Mouse (Mus musculus) MEL (cell line): ENCODE data around the gene Msi2. TPM values are rescaled to one million over a fixed set of nuclear protein-coding genes. Genes with fewer than 3 reads are reported as not detected.

Experiments
- DNase-seq: peaks from one replicate; pipeline ENCODE4 v3.0.0; 2011; ENCODE audit warnings: low read depth, low spot score
- H3K27ac ChIP-seq: 2 replicates; pipeline ENCODE4 v1.5.1; 2012; ENCODE audit warnings: low read depth, mild to moderate bottlenecking, control low read depth, low read length, moderate library complexity; ENCODE audit not compliant: control insufficient read depth
- H3K27me3 ChIP-seq, 2 experiments: fragments of 150-350 bp in 1 of 2; sonication (generic) in 1 of 2; 2 replicates each; pipeline ENCODE4 v1.6.1; 2012; ENCODE audit warnings: low read length in 2 of 2, mild to moderate bottlenecking in 2 of 2, improper control_type of control experiment in 1 of 2, moderate library complexity in 1 of 2; ENCODE audit not compliant: insufficient read depth in 2 of 2, control insufficient read depth in 1 of 2
- H3K36me3 ChIP-seq, 2 experiments: 2 replicates each; pipeline ENCODE4 v1.6.1; 2012 to 2014; ENCODE audit warnings: low read length in 2 of 2, improper control_type of control experiment in 1 of 2, inconsistent platforms in 1 of 2, mild to moderate bottlenecking in 1 of 2; ENCODE audit not compliant: insufficient read depth in 2 of 2, control insufficient read depth in 1 of 2
- H3K4me1 ChIP-seq, 2 experiments: fragments of 150-350 bp in 1 of 2; sonication (generic) in 1 of 2; 2 replicates each; pipeline ENCODE4 v1.6.1; 2012; ENCODE audit warnings: low read length in 2 of 2, improper control_type of control experiment in 1 of 2, mild to moderate bottlenecking in 1 of 2; ENCODE audit not compliant: insufficient read depth in 2 of 2, control insufficient read depth in 1 of 2
- H3K4me3 ChIP-seq, 2 experiments: fragments of 150-350 bp in 1 of 2; sonication (generic) in 1 of 2; 2 replicates each; pipeline ENCODE4 v1.5.1; 2012; ENCODE audit warnings: low read depth in 2 of 2, low read length in 2 of 2, mild to moderate bottlenecking in 2 of 2, moderate library complexity in 2 of 2, control low read depth in 1 of 2, improper control_type of control experiment in 1 of 2; ENCODE audit not compliant: control insufficient read depth in 1 of 2, insufficient read depth in 1 of 2
- H3K79me2 ChIP-seq: 2 replicates; pipeline ENCODE4 v1.6.1; 2012; ENCODE audit warnings: mild to moderate bottlenecking, low read length, moderate library complexity; ENCODE audit not compliant: control insufficient read depth, poor library complexity, insufficient read depth
- H3K9ac ChIP-seq: 2 replicates; pipeline ENCODE4 v1.6.1; 2012; ENCODE audit warnings: low read depth, mild to moderate bottlenecking, control low read depth, low read length, moderate library complexity; ENCODE audit not compliant: control insufficient read depth, poor library complexity, severe bottlenecking
- H3K9me3 ChIP-seq: fragments of 150-350 bp; sonication (generic); replicated peaks from 2 replicates; pipeline ENCODE4 v1.6.1; 2012; ENCODE audit warnings: mild to moderate bottlenecking, low read length, improper control_type of control experiment, moderate library complexity; ENCODE audit not compliant: insufficient read depth
- CHD1 ChIP-seq: IDR thresholded peaks from 2 replicates; pipeline ENCODE4 v1.6.1; 2012; ENCODE audit warnings: low read depth, mild to moderate bottlenecking, inconsistent platforms, low read length, improper control_type of control experiment
- CHD2 ChIP-seq: IDR thresholded peaks from 2 replicates; pipeline ENCODE4 v1.6.1; 2011; ENCODE audit warnings: low read length, improper control_type of control experiment
- CTCF ChIP-seq, 3 experiments: IDR thresholded peaks in 2 of 3; conservative IDR thresholded peaks in 1 of 3; 2 replicates each; pipeline ENCODE4 v1.5.1; 2011 to 2012; ENCODE audit warnings: low read length in 3 of 3, low read depth in 2 of 3, mild to moderate bottlenecking in 2 of 3, improper control_type of control experiment in 1 of 3, inconsistent platforms in 1 of 3, mixed read lengths in 1 of 3, moderate library complexity in 1 of 3; ENCODE audit not compliant: control insufficient read depth in 1 of 3, insufficient read depth in 1 of 3, poor library complexity in 1 of 3, severe bottlenecking in 1 of 3
- ELF1 ChIP-seq: IDR thresholded peaks from 2 replicates; pipeline ENCODE4 v1.6.1; 2014; ENCODE audit warnings: low read depth, mild to moderate bottlenecking, inconsistent platforms, low read length, improper control_type of control experiment, moderate library complexity
- GATA1 ChIP-seq: IDR thresholded peaks from 2 replicates; pipeline ENCODE4 v1.6.1; 2011; ENCODE audit warnings: low read depth, low read length, improper control_type of control experiment
- JUND ChIP-seq: IDR thresholded peaks from 2 replicates; pipeline ENCODE4 v1.6.1; 2011; ENCODE audit warnings: low read depth, mild to moderate bottlenecking, improper control_type of control experiment, low read length
- MAFK ChIP-seq: IDR thresholded peaks from 2 replicates; pipeline ENCODE4 v1.6.1; 2011; ENCODE audit warnings: low read depth, mild to moderate bottlenecking, low read length, improper control_type of control experiment, borderline replicate concordance
- MEF2A ChIP-seq: IDR thresholded peaks from 2 replicates; pipeline ENCODE4 v1.6.1; 2014; ENCODE audit warnings: low read depth, mild to moderate bottlenecking, inconsistent platforms, low read length, improper control_type of control experiment; ENCODE audit not compliant: poor library complexity, insufficient replicate concordance, severe bottlenecking; ENCODE audit errors: extremely low read depth
- MYB ChIP-seq: IDR thresholded peaks from 2 replicates; pipeline ENCODE4 v1.6.1; 2011; ENCODE audit warnings: mild to moderate bottlenecking, low read depth, low read length, improper control_type of control experiment
- MYC ChIP-seq: IDR thresholded peaks from 2 replicates; pipeline ENCODE4 v1.6.1; 2011; ENCODE audit warnings: low read depth, mild to moderate bottlenecking, low read length, improper control_type of control experiment, moderate library complexity
- NELFE ChIP-seq: IDR thresholded peaks from 2 replicates; pipeline ENCODE4 v1.6.1; 2011; ENCODE audit warnings: low read depth, low read length, improper control_type of control experiment
- RCOR1 ChIP-seq: IDR thresholded peaks from 2 replicates; pipeline ENCODE4 v1.6.1; 2012; ENCODE audit warnings: low read depth, mild to moderate bottlenecking, inconsistent platforms, low read length, improper control_type of control experiment
- TAL1 ChIP-seq: IDR thresholded peaks from 2 replicates; pipeline ENCODE4 v1.6.1; 2012; ENCODE audit warnings: mild to moderate bottlenecking, inconsistent platforms, low read length, moderate library complexity, mixed read lengths
- TBP ChIP-seq: IDR thresholded peaks from 2 replicates; pipeline ENCODE4 v1.8.0; 2011; ENCODE audit warnings: low read depth, low read length, improper control_type of control experiment
- ZNF384 ChIP-seq: IDR thresholded peaks from 2 replicates; pipeline ENCODE4 v1.6.1; 2012; ENCODE audit warnings: low read depth, mild to moderate bottlenecking, inconsistent platforms, low read length, improper control_type of control experiment
- polyA plus RNA-seq, 2 experiments: library from polyadenylated mRNA; stranded (reverse) in 1 of 2; unstranded in 1 of 2; fragments of >175 nt in 1 of 2; fragments of >200 nt in 1 of 2; gene quantifications; 2 replicates each; pipeline versions ENCODE4 v1.2.1 to v1.2.4; 2012; ENCODE audit warnings: low replicate concordance in 2 of 2, low read depth in 1 of 2; ENCODE audit not compliant: insufficient read length in 2 of 2, insufficient read depth in 1 of 2, missing spikeins in 1 of 2
- total RNA-seq: library from RNA; depleted of rRNA; stranded (reverse); fragments of 300-350 nt; gene quantifications from 2 replicates; pipeline ENCODE4 v1.2.3, GENCODE M21; 2012

Msi2 gene
- total and polyA plus RNA-seq, 3 experiments = 16.2 to 29.7 TPM; not detected in 1

DNA sequence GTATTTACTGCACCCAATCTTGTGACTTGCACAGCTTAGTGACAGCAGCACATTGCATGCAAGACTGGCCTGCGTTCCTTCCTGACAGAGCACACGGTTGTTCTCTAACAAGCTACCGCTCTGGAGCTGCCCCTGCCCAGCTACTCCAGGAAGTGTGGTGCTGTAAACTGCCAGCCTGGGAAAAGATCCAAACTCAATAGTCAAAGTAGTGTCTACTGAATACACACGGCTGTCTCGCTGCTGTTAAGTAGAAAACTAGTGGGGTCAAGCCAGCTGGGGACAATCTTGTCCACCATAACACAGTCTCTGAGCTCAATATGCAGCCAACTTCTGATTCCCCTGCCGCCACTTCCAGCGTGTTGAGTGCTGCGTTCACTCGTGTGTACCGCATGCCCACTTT, 325.6 kb downstream of the Msi2 start:
- Histone ChIP-seq H3K27me3 (no peaks in the 10 kb centered on the region), H3K4me1 (no peaks in the 10 kb centered on the region), H3K4me3 (no peak overlapping the region), H3K9ac (no peak overlapping the region), H3K27ac (no peak overlapping the region), H3K36me3 (peaks cover 0 to 1% of the 10 kb centered on the region in 2 experiments; a peak in 1 of 4 replicates), H3K9me3 (no peaks in the 10 kb centered on the region), H3K79me2 (no peaks in the 10 kb centered on the region)
- no peak for DNase-seq
- no peak for TF ChIP-seq ZNF384
- TF ChIP-seq MEF2A = no peak
- no peak for TF ChIP-seq CTCF (IDR thresholded peaks at IDR 0.05 in 2 of 3, conservative IDR thresholded peaks at IDR 0.05 in 1 of 3; ENCODE audit: control insufficient read depth in 1 of 3, insufficient read depth in 1 of 3, low read depth in 2 of 3, low read length in 3 of 3, poor library complexity in 1 of 3, severe bottlenecking in 1 of 3)
- TF ChIP-seq NELFE = no peak
- no peak for TF ChIP-seq MYB
- no peak for TF ChIP-seq MYC
- no peak for TF ChIP-seq JUND
- no peak for TF ChIP-seq GATA1
- TF ChIP-seq MAFK = no peak
- TF ChIP-seq, all 39 proteins: peak for 0

DNA sequence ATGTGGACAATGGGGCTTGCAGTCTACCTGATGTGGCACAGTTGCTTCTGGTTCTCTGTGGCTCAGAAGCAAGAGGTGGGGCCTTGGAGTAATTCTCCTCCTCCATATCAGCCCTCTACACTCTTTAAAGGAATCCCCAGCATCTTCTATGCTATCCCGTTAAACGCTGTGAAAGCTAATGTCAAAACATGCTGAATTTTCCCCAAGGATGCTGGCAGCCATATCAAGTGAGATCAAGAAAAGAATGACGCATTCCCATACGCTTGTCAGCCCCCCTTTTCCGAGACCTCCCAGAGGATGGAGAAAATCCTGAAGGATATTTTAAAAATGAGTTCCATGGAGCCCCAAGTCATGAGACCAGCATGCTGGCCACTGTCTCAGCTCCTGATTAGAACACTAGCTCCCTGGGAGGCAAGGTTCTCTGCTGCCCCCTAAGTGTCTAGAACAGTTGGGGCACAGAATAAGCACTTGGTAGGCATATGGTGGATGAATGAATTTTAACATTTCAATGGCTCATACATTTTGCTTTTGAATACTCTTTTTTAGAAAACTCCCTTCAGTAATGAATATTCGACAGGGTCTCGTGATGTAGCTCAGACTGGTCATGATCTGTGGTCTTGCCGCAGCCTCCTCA, 327.0 kb downstream of the Msi2 start:
- H3K27me3 ChIP-seq = no peaks in the 10 kb centered on the region
- H3K9ac ChIP-seq = no peak overlapping the region
- no peak for DNase-seq
- peaks cover 0 to 2% of the 10 kb centered on the region in 2 experiments; a peak in 1 of 4 replicates for H3K36me3 ChIP-seq
- no peaks in the 10 kb centered on the region for H3K9me3 ChIP-seq
- no peak overlapping the region for H3K27ac ChIP-seq
- H3K4me3 ChIP-seq = no peak overlapping the region
- no peaks in the 10 kb centered on the region for H3K79me2 ChIP-seq
- no peaks in the 10 kb centered on the region for H3K4me1 ChIP-seq
- TF ChIP-seq JUND (no peak), ELF1 (no peak), RCOR1 (no peak), GATA1 (no peak), CHD1 (no peak), CTCF (IDR thresholded peaks at IDR 0.05 in 2 of 3, conservative IDR thresholded peaks at IDR 0.05 in 1 of 3; ENCODE audit: control insufficient read depth in 1 of 3, insufficient read depth in 1 of 3, low read depth in 2 of 3, low read length in 3 of 3, poor library complexity in 1 of 3, severe bottlenecking in 1 of 3) (no peak), CHD2 (no peak), MAFK (no peak), TBP (no peak), TAL1 (no peak)
